Mouse (Mus musculus): ENCODE results near the gene BC024978. TPM values are rescaled to one million over a fixed set of nuclear protein-coding genes. Genes with fewer than 3 reads are reported as not detected.

Gene BC024978
- polyA plus RNA-seq, 1 experiment, result not detected

GRCm38 (mm10) chr7:27168371-27168770 is 27.2 kb upstream of the BC024978 start:
- 95% methylated on average over 5 of the region's 5 CpGs for WGBS

GRCm38 (mm10) chr7:27170981-27171380 is 24.6 kb upstream of the BC024978 start:
- Histone ChIP-seq H3K4me3 (ENCODE audit: insufficient read depth, low read depth, low read length) (no peak overlapping the region), H3K4me1 (ENCODE audit: control insufficient read depth, insufficient read depth, low read length) (peaks cover 6% of the 10 kb centered on the region; the same call in 1 of the 2 replicates), H3K27ac (ENCODE audit: insufficient read depth, low read depth, low read length) (no peak overlapping the region)
- WGBS, result 94% methylated on average over 3 of the region's 3 CpGs
- no peak for TF ChIP-seq CTCF (IDR thresholded peaks at IDR 0.05; ENCODE audit: insufficient read depth, low read depth, low read length)
- no peak for TF ChIP-seq POLR2A (IDR thresholded peaks at IDR 0.05; ENCODE audit: insufficient read depth, low read depth, low read length)

More at GRCm38 (mm10) chr7:27168371-27168770, 27.2 kb upstream of the BC024978 start:
- Histone ChIP-seq H3K4me3 (ENCODE audit: insufficient read depth, low read depth, low read length) (no peak overlapping the region), H3K4me1 (ENCODE audit: control insufficient read depth, insufficient read depth, low read length) (peaks cover 27% of the 10 kb centered on the region), H3K27ac (ENCODE audit: insufficient read depth, low read depth, low read length) (no peak overlapping the region)
- no peak for TF ChIP-seq CTCF (IDR thresholded peaks at IDR 0.05; ENCODE audit: insufficient read depth, low read depth, low read length)
- no peak for TF ChIP-seq POLR2A (IDR thresholded peaks at IDR 0.05; ENCODE audit: insufficient read depth, low read depth, low read length)

GRCm38 (mm10) chr7:27174496-27174895 is 21.1 kb upstream of the BC024978 start:
- TF ChIP-seq CTCF (IDR thresholded peaks at IDR 0.05; ENCODE audit: insufficient read depth, low read depth, low read length) (no peak), POLR2A (IDR thresholded peaks at IDR 0.05; ENCODE audit: insufficient read depth, low read depth, low read length) (no peak)
- 90% methylated on average over 15 of the region's 15 CpGs for WGBS
- no peaks in the 10 kb centered on the region for H3K4me1 ChIP-seq (ENCODE audit: control insufficient read depth, insufficient read depth, low read length)
- no peak overlapping the region for H3K4me3 ChIP-seq (ENCODE audit: insufficient read depth, low read depth, low read length)
- H3K27ac ChIP-seq (ENCODE audit: insufficient read depth, low read depth, low read length), result no peak overlapping the region

GRCm38 (mm10) chr7:27174896-27175295 is 20.7 kb upstream of the BC024978 start:
- no peak overlapping the region for H3K4me3 ChIP-seq (ENCODE audit: insufficient read depth, low read depth, low read length)
- no peak for TF ChIP-seq POLR2A (IDR thresholded peaks at IDR 0.05; ENCODE audit: insufficient read depth, low read depth, low read length)
- TF ChIP-seq CTCF (IDR thresholded peaks at IDR 0.05; ENCODE audit: insufficient read depth, low read depth, low read length), result no peak
- H3K27ac ChIP-seq (ENCODE audit: insufficient read depth, low read depth, low read length), result no peak overlapping the region
- 91% methylated on average over 7 of the region's 7 CpGs for WGBS
- H3K4me1 ChIP-seq (ENCODE audit: control insufficient read depth, insufficient read depth, low read length), result no peaks in the 10 kb centered on the region

- WGBS, result 11% methylated on average over 4 of the region's 4 CpGs
- Histone ChIP-seq H3K4me1 (ENCODE audit: control insufficient read depth, insufficient read depth, low read length) (no peaks in the 10 kb centered on the region), H3K4me3 (ENCODE audit: insufficient read depth, low read depth, low read length) (peak overlapping the region; percentile 69), H3K27ac (ENCODE audit: insufficient read depth, low read depth, low read length) (peak overlapping the region; percentile 71)
- no peak for TF ChIP-seq POLR2A (IDR thresholded peaks at IDR 0.05; ENCODE audit: insufficient read depth, low read depth, low read length)
- TF ChIP-seq CTCF (IDR thresholded peaks at IDR 0.05; ENCODE audit: insufficient read depth, low read depth, low read length), result no peak
Observed at GRCm38 (mm10) chr7:27177942-27178323, 17.6 kb upstream of the BC024978 start.

- H3K4me1 ChIP-seq (ENCODE audit: control insufficient read depth, insufficient read depth, low read length), result no peaks in the 10 kb centered on the region
- TF ChIP-seq CTCF (IDR thresholded peaks at IDR 0.05; ENCODE audit: insufficient read depth, low read depth, low read length) (no peak), POLR2A (IDR thresholded peaks at IDR 0.05; ENCODE audit: insufficient read depth, low read depth, low read length) (peak; percentile 36)
- peak within 1 kb of the TSS; percentile 85 for H3K27ac ChIP-seq (ENCODE audit: insufficient read depth, low read depth, low read length)
- peak within 1 kb of the TSS; percentile 69 for H3K4me3 ChIP-seq (ENCODE audit: insufficient read depth, low read depth, low read length)
- WGBS, result under 1% methylated on average over 53 of the region's 53 CpGs
Observed at GRCm38 (mm10) chr7:27178324-27179216, 17.0 kb upstream of the BC024978 start, which contains the start of gene Rab4b. Rab4b (minus strand) TSS chr7:27178896.

GRCm38 (mm10) chr7:27179217-27179918 is 16.2 kb upstream of the BC024978 start:
- Histone ChIP-seq H3K4me3 (ENCODE audit: insufficient read depth, low read depth, low read length) (peak overlapping the region; percentile 47), H3K4me1 (ENCODE audit: control insufficient read depth, insufficient read depth, low read length) (no peaks in the 10 kb centered on the region), H3K27ac (ENCODE audit: insufficient read depth, low read depth, low read length) (peak overlapping the region; percentile 85)
- 38% methylated on average over 16 of the region's 16 CpGs for WGBS
- TF ChIP-seq CTCF (IDR thresholded peaks at IDR 0.05; ENCODE audit: insufficient read depth, low read depth, low read length), result no peak
- TF ChIP-seq POLR2A (IDR thresholded peaks at IDR 0.05; ENCODE audit: insufficient read depth, low read depth, low read length), result no peak

- no peaks in the 10 kb centered on the region for H3K4me1 ChIP-seq (ENCODE audit: control insufficient read depth, insufficient read depth, low read length)
- no peak overlapping the region for H3K27ac ChIP-seq (ENCODE audit: insufficient read depth, low read depth, low read length)
- 38% methylated on average over 5 of the region's 5 CpGs for WGBS
- H3K4me3 ChIP-seq (ENCODE audit: insufficient read depth, low read depth, low read length), result no peak overlapping the region
- no peak for TF ChIP-seq POLR2A (IDR thresholded peaks at IDR 0.05; ENCODE audit: insufficient read depth, low read depth, low read length)
- TF ChIP-seq CTCF (IDR thresholded peaks at IDR 0.05; ENCODE audit: insufficient read depth, low read depth, low read length), result no peak
Observed at GRCm38 (mm10) chr7:27180036-27180435, 15.5 kb upstream of the BC024978 start.
